Mouse (Mus musculus) adrenal gland, adult 2 months (tissue): ENCODE measurements around the gene Csgalnact2. TPM values are rescaled to one million over a fixed set of nuclear protein-coding genes. Genes with fewer than 3 reads are reported as not detected.

ENCODE experiments used
- DNase-seq: peaks from one replicate; pipeline ENCODE4 v3.0.0; 2021
- polyA plus RNA-seq: library from polyadenylated mRNA; depleted of rRNA; stranded (reverse); fragments of >200 nt; gene quantifications from 2 replicates; pipeline ENCODE4 v1.2.3, GENCODE M21; 2012
- total RNA-seq, 2 experiments: library from RNA; stranded (reverse); gene quantifications; 2 replicates each; pipeline ENCODE4 v1.2.3; 2021

Csgalnact2 gene
- total and polyA plus RNA-seq, 3 experiments = 0.86 to 23.6 (median 15.3) TPM

DNA sequence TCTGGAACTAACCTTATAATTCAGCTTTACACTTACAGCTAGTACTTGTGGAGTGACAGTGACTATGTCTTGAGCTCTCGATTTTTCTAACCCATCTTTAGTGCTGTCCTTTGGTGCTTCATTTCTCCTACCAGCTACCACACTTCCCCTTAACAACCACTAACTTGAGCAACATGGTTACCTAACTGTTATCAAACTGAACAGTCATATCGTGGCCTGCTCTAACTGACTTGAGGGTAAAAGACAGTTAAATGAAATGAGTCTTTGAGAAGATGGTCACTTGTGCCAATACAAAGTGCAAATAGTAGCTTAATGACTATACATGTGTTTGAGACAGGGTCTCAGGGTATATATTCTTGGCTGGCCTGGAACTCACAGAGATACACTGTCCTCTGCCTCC is 1.8 kb downstream of the Csgalnact2 start:
- DNase-seq = no peak

DNA sequence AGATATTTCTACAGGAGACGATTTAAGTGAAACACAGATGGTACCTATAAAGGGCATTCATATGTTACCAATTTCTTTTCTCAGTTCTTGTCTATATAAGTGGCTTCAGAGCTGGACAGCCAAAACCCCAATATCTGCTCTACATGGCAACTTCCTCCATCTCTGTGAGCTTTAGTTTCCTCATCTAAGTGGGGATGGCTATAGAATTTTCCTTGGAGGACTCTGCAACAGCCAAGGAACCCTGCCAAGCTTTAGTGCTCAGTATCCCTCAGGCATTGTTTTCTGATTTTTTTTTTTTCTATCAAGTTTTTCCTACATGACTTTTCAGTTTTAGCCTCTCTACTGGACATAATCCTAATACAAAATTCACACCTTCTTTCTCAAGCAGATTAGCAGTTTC is 4.5 kb downstream of the Csgalnact2 start:
- no peak for DNase-seq

DNA sequence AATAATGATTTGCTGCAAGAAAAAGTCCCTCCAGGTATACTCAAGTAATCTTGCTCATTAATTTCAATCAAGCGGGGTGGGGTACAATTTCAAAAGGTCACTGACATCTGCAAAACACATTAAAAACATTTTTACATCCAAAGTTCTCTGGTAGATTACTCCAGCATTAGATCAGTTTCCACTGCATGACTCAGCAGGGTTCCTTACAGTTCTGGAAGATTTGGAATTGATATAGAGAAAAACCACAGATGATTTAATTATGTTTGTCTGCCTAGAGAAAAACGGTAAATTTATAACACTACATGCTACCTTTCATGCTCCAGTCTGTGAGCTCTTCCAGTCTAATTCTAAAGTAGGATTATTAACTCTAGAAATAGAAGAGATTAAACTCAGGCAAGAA is 8.9 kb downstream of the Csgalnact2 start:
- DNase-seq = no peak

DNA sequence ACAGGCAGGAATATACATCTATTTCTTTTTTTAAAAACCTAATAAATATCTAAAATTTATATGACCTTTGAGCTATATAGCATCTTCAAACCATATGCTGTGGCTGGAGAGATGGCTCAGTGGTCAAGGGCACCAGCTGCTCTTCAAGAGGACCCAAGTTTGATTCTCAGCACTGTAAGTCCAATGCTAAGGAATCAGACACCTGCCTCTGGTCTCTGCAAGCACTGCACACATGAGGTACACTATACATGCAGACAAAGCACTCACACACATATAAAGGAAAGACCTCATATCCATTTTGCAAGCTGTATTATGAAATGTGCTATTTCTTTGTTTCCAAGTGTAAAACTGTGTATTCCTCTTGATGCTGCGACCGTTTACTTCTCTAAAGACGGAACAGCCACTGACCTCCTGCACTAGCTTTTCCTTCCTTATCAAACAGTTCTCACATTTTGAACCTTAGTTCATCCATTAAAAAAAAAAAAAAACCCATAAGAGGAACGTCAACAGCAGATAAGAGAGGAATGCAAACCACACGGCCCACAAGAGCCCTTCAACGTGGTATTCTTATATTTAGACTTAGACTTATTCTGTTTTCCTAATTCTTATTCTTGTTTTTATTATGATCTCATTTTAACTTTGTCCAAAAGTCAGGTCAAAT is 11.0 kb downstream of the Csgalnact2 start:
- no peak for DNase-seq

DNA sequence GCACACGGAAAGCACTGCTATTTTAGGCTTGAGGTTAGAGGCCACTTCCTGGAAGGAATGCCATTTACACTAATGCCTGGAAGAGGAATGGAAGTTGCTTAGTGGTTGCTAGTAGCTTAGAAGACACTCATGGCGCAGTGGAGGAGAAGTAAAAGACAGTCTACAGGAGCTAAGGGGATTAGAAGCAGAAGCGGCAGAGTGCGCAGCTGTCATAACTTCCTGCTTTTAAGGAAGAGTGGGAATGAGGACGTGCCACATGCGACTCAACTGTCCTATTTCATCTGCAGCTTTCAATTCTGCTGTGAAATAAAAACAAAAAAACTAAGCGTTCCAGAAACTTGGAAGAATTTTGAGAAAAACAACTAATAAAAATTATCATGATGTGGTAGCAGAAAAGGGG is 11.7 kb downstream of the Csgalnact2 start:
- no peak for DNase-seq

DNA sequence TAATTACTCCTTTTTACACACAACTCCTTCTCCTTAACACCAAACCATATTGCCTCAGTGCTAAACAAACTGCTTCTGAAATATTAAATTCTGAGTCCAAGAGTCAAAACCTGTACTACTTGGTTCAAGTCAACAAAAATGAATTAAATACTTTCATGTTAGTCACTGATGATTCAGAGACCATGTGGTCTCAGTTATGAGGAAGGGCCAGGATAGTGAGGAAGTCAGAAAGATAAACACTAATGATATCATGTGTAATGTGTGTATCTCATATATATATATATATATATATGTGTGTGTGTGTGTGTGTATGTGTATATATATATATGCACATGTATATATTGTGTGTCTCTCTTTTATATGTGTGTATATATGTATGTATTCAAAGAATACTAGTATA is 12.4 kb downstream of the Csgalnact2 start:
- no peak for DNase-seq

DNA sequence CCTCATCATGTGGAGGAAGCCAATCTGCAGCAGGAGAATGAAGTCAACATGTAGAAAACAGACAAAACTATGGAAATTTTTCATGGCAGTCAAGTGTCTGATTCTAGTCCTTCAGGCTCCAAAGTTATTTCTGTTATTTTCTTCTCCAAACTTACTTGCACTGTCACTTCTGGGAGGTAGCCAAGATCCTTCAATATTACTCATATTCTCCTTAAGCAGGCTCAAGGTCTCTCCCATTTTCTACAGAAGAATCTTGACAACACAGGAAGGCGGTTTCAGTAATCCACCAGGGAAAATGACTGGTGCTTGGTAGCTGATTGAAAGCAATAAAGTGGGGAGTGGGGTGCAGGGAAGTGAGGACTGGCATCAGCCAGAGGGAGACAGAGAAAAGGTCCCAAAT is 16.2 kb downstream of the Csgalnact2 start:
- DNase-seq = no peak

DNA sequence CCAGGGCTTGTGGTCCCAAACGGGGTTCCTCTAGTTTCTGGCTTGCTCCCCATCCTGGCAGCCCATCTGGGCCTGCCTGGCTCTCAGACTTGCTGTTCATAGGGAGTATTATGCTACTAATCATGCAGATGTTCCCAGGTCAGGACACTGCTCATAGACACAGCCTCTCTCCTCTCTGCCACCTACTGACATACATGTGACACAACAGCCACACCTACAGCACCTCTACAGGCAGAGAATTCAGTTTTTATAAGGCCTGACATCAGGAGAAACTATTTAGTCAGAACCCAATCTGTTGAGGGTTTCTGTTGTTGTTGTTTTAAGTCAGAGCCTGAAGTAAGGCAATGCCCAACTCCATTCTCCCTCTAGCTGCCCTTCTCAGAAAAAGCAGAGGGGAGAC is 27.1 kb downstream of the Csgalnact2 start:
- no peak for DNase-seq

DNA sequence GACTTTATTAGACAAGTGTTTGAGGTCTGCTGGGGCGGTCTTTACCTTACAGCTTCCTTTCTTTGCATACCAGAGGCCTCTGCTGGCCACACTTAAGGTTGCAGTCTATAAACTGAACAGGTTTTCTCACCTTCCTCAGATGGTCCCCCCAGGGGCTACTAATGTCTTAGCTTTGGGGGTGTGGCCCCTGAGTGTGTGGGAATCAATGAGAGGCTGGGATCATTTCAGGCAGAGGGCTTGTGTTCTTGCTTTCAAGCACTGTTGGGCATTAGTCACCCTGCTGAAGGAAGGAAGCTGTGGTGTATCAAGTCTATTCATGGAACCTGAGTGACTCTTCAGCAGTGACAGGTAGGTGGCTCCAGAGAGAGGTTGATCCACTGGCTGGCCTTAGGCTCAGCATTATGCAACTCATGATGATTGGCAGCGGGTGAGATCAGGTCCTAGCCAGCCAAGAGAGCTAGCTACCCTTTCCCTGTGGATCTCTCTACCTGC is 39.6 kb downstream of the Csgalnact2 start:
- no peak for DNase-seq

DNA sequence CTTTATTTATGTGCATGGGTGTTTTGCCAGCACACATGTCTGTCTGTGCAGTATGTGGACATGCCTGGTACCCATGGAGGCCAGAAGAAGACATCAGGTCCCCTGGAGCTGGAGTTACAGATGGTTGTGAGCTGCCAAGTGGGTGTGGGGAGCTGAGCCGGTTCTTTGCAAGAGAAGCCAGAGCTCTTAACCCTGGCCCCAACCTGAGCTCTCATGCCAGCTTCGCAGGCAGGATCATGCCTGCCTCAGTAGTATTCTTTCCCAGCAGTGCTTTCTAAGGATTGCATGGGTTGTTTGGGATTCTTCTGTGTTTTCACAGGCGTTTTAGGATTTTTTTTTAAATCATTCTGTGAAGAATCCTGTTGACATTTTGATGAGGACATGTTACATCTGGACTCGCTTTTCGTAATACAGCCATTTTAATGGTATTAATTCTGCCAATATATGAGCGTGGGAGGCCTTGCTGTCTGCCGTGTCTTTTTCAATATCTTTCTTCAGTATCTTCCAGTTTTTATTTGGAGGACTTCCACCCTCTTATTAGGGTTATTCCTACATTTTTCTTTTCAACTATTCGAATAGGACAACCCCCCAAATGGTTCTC is 41.1 kb downstream of the Csgalnact2 start:
- DNase-seq = no peak

DNA sequence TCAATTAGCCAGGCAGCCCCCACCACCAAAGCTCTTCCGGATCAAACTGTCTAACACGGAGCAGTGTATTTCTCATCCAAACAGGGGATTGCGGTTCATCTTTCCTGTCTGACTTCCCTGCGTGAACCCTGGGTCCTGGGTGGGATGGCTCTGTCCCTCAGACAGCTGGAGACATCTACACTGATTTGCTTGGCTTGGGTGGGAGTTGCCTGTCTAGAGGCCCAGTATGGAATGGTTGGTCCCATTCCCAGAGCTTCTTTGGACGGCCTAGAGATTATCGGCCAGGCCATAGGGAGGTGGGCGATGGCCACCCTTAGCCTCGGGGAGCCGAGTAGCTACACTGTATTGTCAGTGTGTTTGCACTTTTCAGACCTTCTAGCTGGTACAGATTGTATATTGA is 48.1 kb downstream of the Csgalnact2 start:
- DNase-seq = no peak

DNA sequence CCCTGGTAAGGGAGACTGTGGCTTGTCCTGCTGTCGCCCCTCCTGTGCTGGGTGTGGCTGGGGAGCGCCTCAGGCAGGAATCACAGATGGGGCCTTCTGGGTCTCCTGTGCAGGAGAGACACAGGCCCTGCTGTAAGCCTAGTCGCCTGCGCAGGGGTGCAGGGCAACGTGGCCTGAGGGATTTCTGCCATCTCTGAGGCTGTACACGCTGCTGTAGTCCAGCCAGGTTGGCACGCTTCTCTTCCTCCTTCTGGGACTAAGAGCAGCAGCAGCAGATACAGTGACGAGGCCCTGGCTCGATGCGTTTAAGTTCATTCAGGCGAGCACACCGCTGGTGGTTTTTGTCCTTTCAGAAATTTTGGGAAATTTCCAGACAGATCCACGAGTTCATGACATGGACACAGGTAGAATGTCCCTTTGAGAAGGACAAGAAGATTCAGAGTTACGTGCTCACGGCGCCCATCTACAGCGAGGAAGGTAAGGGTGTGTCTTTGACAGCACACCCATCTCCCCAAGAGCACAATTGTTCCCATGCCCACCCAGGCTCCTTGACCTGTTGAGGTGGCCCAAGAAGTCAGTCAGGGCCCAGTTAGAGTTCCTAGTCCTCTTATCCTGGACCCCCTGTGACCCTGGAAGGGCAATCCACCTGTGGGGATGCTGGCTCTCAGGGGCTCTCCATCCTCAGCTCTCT is 50.0 kb downstream of the Csgalnact2 start:
- DNase-seq = no peak

DNA sequence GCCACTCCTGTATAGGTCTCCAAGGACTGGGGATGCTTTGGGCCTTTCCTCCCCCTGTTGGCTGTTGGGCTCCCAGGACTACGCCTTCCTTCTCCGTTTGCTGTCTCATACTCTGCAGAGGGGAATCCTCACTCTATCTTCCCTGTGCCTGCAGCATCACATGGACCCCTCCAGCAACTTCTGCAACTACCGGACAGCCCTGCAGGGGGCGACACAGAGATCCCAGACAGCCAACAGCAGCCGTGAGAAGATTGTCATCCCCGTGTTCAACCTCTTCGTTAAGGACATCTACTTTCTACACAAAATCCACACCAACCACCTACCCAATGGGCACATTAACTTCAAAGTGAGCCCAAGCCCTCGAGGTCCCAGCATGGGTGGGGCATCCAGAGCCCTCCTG is 51.0 kb downstream of the Csgalnact2 start:
- DNase-seq = no peak

DNA sequence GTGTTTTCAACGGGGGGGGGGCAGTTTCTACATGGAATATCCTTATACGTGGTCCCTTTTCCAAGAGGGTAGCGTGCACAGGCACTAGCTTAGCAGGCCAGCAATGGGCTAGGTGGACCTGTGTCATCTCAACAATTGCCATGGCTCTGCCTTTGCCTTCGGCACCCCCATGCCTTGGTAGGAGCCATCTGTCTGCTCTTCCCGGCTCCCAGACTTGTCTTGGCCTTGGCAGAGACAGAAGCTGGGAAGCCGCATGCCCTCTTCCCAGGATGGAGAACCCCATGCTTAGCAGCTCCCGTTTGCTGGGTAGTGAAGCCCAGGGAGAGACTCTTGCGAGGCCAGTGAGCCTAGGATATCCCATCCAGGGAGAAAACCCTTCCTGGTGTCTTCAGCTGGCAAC is 54.3 kb downstream of the Csgalnact2 start:
- DNase-seq = no peak

DNA sequence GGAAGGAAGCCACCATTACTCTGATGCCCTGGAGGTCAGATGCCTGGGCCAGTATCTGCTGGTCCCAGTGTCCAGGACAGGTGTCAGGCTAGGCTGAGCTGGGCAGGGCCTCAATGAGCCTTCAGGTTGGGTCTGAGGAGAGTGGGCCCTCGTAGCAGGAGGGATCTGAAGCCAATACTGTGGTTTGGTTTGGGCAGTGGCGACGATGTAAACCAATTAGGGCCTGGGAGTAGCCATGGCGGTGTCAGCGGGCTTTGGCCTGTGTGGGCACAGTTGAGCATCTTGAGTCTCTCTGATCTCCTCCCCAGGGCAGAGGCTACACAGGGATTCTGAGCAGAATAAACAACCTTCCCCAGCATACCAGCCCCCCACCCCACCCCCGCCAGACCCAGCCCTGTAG is 55.3 kb downstream of the Csgalnact2 start:
- DNase-seq = no peak

DNA sequence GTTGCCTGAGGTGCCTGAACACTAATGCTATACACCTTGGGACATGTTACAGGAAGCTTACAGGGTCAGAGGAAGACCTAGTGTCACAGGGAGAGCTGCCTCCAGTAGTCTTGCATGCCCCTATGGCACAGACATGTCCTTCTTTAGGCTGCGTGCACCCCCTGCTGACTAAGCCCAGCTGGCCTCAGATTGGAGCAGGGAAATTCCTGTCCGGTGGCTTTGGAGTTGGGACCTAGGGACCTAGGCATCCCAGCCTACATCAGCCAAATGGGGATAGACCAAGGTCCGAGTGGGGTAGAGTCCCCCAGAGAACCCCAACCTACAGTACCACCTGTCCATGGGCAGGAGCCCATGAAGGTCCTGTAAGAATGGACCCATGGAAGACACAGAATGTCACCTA is 56.6 kb downstream of the Csgalnact2 start:
- DNase-seq = no peak

DNA sequence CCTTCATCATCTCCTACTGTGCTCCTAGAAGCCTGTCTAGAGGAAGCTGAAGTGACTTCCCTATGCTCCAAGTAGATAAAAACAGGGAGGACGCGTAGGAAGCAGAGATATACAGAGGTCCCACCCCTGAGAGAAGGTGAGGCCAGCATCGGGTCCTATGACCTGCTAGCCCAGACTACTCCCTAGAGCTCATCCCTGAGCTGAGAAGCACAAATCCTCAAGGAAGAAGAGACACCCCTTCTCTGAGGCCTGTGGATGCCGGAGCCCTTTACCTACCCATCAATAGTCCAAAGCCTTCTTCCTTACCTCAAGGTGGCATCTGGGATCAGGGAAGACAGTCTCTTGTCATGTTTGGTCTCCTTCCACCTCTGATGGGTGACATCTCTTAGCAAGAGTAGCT is 58.2 kb downstream of the Csgalnact2 start:
- DNase-seq = no peak

DNA sequence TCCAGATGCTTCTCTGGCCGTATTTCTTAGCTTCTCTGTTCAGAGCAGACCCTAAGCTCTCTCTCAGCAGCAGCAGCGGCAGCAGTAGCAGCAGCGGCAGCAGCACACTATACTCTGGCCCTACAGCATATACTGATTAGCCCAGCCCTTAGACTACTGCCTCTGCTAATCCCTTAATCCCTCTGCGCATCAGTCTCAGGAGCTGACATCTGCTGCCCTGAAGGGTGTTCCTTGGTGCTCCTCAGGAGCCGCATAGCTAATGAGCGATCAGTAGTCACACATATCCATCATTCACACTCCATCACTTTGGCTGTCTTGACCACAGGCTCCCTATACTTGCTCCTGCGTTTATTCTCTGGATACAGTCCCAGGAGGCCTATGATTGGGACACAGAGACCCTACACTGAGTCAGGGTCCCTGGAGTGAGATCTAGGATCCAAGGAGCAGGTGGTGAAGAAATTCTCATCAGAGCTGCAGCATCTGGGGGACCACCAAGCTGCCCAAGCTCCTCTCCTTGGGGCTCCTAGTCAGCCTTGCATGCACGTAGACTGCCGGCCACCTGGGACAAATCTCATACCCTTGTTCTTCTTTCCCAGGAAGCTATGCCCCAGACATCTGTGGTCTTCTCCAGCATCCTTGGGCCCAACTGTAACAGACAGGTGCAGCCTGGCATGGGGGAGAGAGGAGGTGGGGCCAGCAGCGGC is 59.0 kb downstream of the Csgalnact2 start:
- DNase-seq = no peak

DNA sequence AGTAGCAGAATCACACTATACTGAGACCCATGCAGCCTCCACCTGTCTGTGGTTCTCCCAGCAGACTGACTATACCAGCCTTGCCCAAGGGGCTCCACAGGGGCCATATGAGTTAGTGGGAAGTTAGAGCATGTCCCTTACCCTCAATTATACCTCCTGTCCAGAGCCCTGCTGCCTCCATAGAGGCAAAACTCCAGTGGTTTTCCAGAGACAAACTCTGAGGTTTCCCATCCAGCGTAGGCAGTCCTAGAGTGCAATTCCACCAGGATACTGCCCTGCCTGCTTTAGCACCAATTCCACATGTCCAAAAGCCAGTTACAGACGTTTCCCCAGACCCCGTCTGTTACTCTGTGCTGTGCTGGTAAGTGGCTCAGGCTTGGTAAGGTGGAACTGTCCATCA is 59.6 kb downstream of the Csgalnact2 start:
- DNase-seq = no peak

DNA sequence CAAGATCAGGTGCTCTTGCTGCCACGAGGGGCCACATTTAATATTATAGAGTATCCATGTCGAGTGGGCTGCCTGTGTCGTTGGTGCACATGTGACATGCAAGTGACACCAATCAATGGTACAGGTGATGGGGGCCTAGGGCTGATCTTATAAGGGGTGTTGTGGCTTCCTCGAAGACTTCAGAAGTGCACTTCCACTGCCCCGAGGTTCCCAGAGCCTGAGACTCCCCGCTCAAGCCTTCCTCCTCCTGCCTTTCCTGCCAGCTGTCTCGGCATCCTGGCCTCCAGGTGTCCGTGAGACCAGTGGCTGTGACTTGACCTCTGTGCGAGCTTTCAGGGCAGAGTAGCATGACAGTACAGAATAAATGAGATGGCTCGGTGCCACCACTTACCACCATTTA is 60.2 kb downstream of the Csgalnact2 start:
- no peak for DNase-seq

DNA sequence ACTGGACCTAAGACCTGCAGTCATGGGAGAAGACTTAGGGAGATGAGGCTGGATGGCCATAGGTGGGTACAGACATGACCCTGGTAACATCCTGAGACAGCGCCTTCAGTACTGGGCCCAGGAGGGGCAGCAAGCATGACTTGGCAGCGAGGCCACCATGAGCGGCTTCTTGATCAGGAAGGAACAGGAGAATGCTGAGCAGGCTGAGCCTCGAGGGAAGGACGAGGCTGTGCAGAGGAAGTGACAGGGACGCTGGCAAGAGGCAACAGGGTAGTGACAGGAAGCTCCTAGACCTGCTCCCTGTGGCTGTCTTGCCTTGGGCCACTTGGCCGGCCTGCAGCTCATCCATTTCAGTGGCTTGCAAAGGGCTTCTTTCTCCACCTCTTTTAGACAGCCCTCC is 61.5 kb downstream of the Csgalnact2 start:
- DNase-seq = no peak

DNA sequence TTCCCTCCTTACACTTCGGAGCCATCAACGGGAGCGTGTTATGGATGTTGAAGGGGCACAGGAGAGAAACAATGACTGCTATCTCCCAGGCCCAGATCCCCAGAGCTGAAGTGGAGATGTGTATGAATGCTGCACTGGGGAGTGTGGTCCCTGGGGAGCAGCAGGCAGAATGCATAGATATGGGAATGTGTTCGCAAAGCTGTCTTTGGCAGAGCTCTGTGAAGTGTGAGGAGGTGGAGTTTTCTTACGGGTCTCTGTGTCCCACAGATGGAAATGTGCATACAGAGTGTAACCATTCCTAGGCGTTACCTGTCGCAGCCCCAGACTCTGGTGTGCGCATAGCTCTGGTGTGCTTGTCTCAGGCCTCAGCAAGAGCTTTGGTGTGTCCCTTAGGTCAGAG is 62.2 kb downstream of the Csgalnact2 start:
- no peak for DNase-seq

DNA sequence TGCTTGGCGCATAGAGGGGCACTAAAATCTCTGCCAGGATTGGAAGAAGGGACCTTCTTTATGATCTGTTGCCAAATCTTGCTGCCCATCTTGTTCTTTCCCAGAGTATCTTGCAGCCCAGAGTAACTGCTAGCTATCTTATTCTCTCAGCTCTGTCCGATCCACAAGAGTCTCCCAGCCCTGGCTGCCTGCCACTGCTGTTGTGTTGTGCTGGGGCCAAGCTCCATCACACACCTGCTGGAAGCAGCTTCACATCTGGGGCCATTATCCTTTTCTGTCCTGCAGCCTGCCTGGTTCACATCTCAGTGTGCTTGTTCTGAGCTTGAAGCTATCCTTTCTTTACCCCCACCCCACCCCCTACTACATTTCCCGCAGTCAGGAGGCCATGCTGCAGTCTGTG is 62.7 kb downstream of the Csgalnact2 start:
- DNase-seq = no peak
